Mouse (Mus musculus) macrophage (primary cell): ENCODE results near the gene Rab37. TPM values are rescaled to one million over a fixed set of nuclear protein-coding genes. Genes with fewer than 3 reads are reported as not detected.

Experiments used
- H3K27ac ChIP-seq: fragments of 350-480 bp; formaldehyde crosslinking; 2 replicates; pipeline ENCODE4 v1.9.0; 2021
- H3K36me3 ChIP-seq: fragments of 350-480 bp; formaldehyde crosslinking; 2 replicates; pipeline ENCODE4 v1.9.0; 2021; ENCODE audit errors: inconsistent target
- H3K4me3 ChIP-seq: fragments of 350-480 bp; formaldehyde crosslinking; 2 replicates; pipeline ENCODE4 v1.9.0; 2021; ENCODE audit errors: inconsistent target
- H3K79me2 ChIP-seq: fragments of 350-480 bp; formaldehyde crosslinking; 2 replicates; pipeline ENCODE4 v1.9.0; 2021; ENCODE audit errors: inconsistent target
- WGBS: methylation state at CpG from one replicate; pipeline ENCODE4 v1.1.7; 2026; ENCODE audit warnings: inconsistent platforms; ENCODE audit not compliant: missing documents; 5-methylcytosine and 5-hydroxymethylcytosine counted together
- polyA plus RNA-seq: library from polyadenylated mRNA; stranded (reverse); fragments of 250-400 nt; gene quantifications from 3 replicates; pipeline ENCODE4 v1.2.4, GENCODE M21; 2018; ENCODE audit warnings: inconsistent platforms

Gene Rab37
- polyA plus RNA-seq, 1 experiment from 2014 or later: 1.1 TPM

DNA sequence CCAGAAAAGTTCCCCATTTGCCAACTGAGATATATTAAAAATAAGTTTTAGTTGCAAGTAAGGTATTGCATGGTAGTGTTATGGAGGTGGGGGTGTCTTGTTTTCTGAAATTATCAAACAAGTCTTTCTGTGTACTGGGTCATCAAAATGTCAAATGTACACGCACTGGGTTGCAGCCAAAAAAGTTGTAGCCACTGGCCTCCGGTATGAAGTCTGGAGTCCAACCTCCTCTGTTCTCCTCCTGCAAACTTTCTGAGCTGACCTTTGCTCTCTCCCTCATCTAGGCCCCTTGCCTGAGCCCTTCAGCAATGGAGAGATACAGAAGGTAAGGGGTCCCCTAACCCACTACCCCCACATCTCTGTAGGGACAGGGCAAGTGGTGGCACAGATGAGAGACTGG lies 87.5 kb downstream of the Rab37 start:
- Histone ChIP-seq H3K27ac (no peak overlapping the region), H3K79me2 (peaks cover 43% of the 10 kb centered on the region), H3K4me3 (no peak overlapping the region), H3K36me3 (peaks cover 64% of the 10 kb centered on the region)
- 100% methylated on average over 2 of the region's 2 CpGs for WGBS

DNA sequence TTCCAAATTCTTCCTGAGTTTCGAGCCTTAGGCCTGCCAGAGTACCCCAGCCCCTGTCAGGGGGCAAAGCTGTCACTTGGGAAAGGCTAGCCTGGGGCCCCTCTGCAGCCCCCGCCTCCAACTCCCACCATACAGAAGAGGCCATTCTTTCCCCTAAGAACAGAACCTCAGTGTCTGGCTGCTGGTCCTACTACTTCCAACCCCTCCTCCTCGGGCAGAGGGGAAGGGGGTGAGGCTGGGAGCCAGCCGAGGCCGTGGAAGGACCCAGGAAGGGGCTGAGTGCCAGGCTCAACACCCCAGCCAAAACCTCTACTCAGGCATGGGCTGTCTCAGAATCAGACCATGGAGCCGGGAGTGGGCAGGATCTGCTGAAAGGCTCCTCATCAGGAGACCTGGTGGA lies 88.0 kb downstream of the Rab37 start:
- H3K36me3 ChIP-seq: peaks cover 64% of the 10 kb centered on the region
- no peak overlapping the region for H3K27ac ChIP-seq
- WGBS: 93% methylated on average over 4 of the region's 6 CpGs
- peaks cover 39% of the 10 kb centered on the region for H3K79me2 ChIP-seq
- no peak overlapping the region for H3K4me3 ChIP-seq

DNA sequence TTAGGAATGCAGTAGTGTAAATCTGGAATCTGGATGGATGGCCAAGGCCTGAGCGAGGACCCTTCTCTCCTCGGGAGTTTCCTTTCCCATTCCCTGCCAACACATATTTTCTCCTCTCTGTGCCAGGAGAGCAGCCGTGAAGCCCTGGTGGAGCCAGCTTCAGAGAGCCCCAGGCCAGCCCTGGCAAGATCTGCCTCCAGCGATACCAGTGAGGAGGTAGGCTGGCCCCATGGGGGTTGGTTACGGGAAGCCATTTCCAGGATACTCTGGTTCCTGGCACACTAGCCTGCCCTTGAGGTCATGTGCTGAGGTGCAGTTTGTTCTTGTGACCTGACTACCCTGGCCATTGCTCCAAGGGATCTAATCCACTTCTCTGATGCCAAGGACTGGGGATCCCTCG lies 88.7 kb downstream of the Rab37 start:
- 83% methylated on average over 3 of the region's 6 CpGs for WGBS
- no peak overlapping the region for H3K4me3 ChIP-seq
- no peak overlapping the region for H3K27ac ChIP-seq
- peaks cover 32% of the 10 kb centered on the region for H3K79me2 ChIP-seq
- H3K36me3 ChIP-seq: peaks cover 64% of the 10 kb centered on the region

DNA sequence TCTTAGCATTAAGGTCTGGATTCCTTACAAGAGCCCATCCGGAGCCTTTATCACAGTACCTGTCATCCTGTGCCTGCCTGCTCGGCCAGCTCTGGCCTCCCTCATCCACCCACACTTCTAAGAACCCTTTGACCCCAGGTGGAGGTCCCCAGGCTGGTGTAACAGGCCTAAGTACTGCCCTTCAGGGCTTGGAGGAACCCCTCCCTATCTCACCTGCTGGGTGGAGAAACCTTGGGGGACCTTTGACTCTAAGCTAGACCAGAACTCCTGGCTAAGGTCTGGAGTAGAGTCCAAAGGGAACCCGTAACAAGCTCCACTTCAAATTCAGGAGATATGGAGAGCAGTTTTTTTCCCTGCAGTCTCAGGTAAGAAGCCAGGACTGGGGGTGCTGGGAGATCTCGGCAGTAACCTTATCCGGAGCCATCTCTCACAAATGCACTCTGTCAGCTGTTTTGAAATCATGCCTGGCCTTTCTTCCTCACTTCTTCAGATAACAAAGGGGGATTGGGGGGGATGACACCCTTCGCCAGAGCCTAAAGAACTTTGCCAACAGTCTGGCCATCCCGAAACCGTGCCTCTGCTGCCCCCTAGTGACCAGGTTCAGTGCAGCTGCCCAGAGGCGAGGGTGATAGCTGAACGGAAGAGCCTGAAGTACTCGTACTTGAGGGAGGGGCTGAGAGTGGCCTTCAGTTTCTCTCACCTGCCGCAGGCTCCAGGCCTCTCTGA lies 90.8 kb downstream of the Rab37 start:
- Histone ChIP-seq H3K36me3 (peaks cover 51% of the 10 kb centered on the region), H3K27ac (no peak overlapping the region), H3K79me2 (peaks cover 24% of the 10 kb centered on the region; the same call in 1 of the 2 replicates), H3K4me3 (no peak overlapping the region)
- 38% methylated on average over 12 of the region's 12 CpGs for WGBS

DNA sequence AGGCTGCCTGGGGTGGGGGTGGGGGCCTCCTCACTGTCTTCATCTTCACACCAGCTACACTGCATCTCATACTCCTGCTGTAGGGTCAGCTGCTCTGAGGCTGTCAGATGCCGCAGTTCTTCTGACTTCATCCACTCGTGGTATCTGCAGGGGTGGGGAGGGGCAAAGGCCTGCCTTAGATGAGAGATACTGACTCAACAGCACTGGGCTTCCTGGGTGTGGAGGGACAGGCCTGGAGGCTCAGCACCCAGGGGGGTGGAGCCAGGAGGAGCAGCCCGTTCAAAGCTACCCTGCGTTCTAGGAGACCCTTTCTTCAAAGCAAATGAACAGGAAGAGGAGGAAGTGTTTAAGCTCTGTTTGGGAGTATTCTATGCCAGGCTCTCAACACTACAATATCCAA lies 93.7 kb downstream of the Rab37 start:
- H3K4me3 ChIP-seq: peak overlapping the region; percentile 69
- WGBS: 35% methylated on average over 4 of the region's 4 CpGs
- peaks cover 24% of the 10 kb centered on the region for H3K79me2 ChIP-seq
- H3K36me3 ChIP-seq: peaks cover 22% of the 10 kb centered on the region
- peak overlapping the region; percentile 98 for H3K27ac ChIP-seq

DNA sequence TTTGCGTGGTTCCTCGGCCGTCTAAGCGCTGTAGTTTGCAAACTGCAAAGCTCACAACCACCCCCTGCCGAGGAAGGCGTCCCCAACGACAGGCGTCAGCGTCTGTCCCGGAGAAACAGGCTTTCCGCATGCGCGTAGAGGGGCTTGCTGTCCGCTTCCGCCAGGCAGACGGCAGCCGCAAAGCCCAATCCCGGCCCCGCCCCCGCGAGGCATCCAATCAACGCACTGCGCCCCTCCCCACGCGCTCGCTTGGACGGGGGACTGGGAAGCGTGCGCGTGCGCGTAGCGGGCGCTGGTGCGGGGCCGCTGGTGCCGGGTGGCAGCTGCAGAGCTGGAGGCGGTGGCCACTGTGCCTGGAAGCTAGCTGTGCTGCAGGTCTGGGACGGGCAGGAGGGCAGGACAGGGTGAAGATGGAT lies 96.0 kb downstream of the Rab37 start, which contains the start of gene Tmem104:
Gene Tmem104 (plus strand): TSS at position 264 of the 416 bp plus-strand sequence.
- no peaks in the 10 kb centered on the region; the same call in 1 of the 2 replicates for H3K36me3 ChIP-seq
- peak within 1 kb of the TSS; percentile 99 for H3K4me3 ChIP-seq
- H3K79me2 ChIP-seq: peaks cover 46% of the 10 kb centered on the region
- WGBS: under 1% methylated on average over 36 of the region's 39 CpGs
- peak within 1 kb of the TSS; percentile 99 for H3K27ac ChIP-seq

DNA sequence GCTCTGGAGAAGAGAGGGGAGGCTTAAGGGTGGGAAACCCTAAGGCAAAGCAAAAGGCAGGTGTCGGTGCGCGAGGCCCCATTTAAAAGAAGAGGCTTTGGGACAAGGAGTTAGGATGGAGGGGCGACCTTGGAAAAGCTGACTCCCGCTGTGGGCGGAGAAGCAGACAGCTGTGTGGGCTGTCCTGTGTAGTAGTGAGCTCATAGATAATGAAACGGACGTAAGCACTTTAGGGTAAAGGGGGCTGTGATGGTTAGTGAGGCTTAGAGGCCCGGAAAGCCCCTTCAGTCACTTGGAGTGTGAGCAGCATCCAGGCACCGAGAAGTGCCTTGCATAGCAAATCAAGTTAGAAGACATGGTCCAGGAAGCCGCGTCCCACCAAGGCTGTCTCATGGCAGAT lies 96.5 kb downstream of the Rab37 start, which contains the start of gene Nat9:
Gene Nat9 (minus strand): TSS at position 167 of the 400 bp plus-strand sequence.
- 12% methylated on average over 12 of the region's 12 CpGs for WGBS
- Histone ChIP-seq H3K36me3 (no peaks in the 10 kb centered on the region; the same call in 1 of the 2 replicates), H3K4me3 (peak within 1 kb of the TSS; percentile 99), H3K27ac (peak within 1 kb of the TSS; percentile 99), H3K79me2 (peaks cover 51% of the 10 kb centered on the region)

DNA sequence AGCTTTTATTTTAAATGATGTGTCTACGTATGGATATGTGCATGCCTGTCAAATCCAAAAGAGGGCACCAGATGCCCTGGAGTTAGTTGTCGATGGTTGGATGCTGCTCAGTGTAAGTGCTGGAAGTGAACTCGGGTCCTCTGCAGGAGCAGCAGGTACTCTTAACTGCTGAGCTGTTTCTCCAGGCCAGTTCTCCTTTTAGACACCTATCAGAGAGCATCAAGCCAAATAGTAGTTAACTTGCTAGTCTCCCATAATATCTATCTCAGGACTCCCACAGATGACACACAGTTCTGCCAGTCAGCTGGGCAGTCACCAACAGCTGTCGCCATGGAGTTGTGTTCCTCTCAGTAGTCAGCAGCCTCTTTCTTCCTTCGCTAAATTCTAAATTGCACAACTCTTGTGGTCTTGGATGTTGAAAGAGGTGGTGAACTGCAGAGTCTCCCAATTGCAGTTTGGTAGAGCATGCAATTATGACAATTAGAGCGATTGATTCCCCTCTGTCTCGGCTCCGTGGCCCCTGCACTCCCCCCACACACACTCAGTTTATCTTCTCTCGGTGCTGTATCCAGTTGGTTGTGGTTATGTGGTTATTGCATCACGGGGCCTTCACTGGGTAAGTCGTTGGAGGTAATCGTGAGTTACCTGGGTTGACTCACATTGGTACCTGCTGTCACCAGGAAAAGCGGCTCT lies 97.5 kb downstream of the Rab37 start:
- Histone ChIP-seq H3K4me3 (peak overlapping the region; percentile 99), H3K27ac (peak overlapping the region; percentile 99)
- 7% methylated on average over 13 of the region's 13 CpGs for WGBS

DNA sequence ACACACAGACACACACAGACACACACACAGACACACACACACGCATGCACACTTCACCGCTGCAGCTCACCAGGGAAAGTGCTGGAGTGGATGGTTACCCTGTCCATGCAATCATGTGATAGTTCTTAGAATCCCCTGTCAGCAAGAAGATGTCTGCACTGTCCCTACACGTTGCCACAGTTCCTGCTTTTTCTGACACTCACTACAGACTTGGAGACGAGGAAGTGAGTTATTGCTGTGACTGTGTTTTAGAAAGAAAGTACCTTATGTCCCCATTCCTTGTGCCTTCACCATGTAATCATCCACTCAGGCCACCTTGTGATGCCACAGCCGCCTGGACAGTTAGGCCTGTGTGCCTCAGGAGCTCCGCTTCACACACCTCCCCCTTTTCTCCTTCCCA lies 98.1 kb downstream of the Rab37 start:
- Histone ChIP-seq H3K27ac (peak overlapping the region; percentile 99), H3K79me2 (peaks cover 67% of the 10 kb centered on the region), H3K4me3 (peak overlapping the region; percentile 99; the same call in 1 of the 2 replicates), H3K36me3 (peaks cover under 1% of the 10 kb centered on the region; the same call in 1 of the 2 replicates)
- 35% methylated on average over 4 of the region's 6 CpGs for WGBS

More for the DNA sequence above, 97.5 kb downstream of the Rab37 start:
- H3K36me3 ChIP-seq: no peaks in the 10 kb centered on the region; the same call in 1 of the 2 replicates
- peaks cover 61% of the 10 kb centered on the region for H3K79me2 ChIP-seq

DNA sequence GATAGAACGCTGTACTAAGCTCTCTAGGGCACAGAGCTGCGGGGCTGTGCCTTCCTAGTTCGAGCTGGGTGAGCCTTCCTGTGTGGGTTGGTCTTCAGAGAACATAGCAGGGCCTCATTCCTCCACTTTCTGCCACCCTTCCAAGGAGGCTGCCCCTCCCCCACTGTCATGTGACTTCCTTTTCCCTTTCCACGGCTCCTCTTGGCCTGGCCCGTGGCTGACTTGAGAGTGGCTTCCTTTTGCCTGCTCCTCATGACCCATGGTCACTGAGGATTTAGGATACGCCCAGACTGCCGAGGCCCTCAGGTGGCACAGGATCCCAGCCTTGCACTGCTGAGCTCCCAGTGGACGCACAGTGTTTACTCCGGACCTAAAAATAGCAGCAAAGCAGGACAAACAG lies 100.9 kb downstream of the Rab37 start:
- H3K4me3 ChIP-seq: peak overlapping the region; percentile 0; the same call in 1 of the 2 replicates
- peaks cover 24% of the 10 kb centered on the region for H3K36me3 ChIP-seq
- H3K27ac ChIP-seq: peak overlapping the region; percentile 99
- 10% methylated on average over 9 of the region's 9 CpGs for WGBS
- peaks cover 82% of the 10 kb centered on the region for H3K79me2 ChIP-seq

DNA sequence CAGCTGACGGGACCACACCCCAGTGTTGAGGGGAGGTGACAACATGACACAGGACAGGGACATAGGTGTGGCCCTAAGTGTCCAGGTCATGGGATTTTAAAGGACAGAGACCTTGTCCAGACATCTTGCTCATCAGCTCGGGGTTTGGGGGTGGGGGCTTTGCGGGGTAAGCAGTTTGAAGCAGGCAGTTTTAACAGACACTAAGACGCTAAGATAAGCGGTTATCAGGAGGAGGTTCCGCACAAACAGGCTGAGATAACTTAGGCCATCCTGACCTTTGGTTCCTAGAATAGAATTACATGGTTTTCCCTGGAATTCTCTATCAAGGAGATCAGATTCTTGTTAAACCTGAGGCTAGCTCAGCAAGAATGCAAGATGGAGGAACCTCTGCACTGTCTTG lies 103.5 kb downstream of the Rab37 start:
- WGBS: 94% methylated on average over 4 of the region's 6 CpGs
- peaks cover 97% of the 10 kb centered on the region for H3K79me2 ChIP-seq
- H3K4me3 ChIP-seq: no peak overlapping the region
- peak overlapping the region; percentile 5; the same call in 1 of the 2 replicates for H3K27ac ChIP-seq
- H3K36me3 ChIP-seq: peaks cover 45% of the 10 kb centered on the region

DNA sequence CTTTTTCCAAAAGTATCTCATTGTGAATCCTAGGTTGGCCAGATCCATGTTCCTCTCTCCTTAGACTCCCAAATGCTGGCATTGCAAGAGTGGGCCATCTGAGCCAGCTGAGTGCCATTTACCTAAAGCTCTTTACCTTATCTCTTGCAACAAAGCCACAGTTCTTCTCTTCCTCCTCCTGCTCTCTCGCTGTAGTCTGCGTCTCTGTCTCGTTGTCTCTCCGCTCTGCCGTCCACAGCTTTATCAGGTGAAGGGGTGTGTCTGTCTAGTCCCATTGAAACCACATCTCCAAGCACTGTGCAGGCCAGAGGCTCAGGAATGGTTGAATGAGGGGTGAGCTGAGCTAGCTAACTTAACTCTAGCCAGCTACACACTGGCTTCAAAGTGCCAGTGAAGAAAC lies 104.7 kb downstream of the Rab37 start:
- Histone ChIP-seq H3K27ac (no peak overlapping the region), H3K4me3 (no peak overlapping the region), H3K79me2 (peaks cover 98% of the 10 kb centered on the region), H3K36me3 (peaks cover 57% of the 10 kb centered on the region)
- 95% methylated on average over 5 of the region's 5 CpGs for WGBS

DNA sequence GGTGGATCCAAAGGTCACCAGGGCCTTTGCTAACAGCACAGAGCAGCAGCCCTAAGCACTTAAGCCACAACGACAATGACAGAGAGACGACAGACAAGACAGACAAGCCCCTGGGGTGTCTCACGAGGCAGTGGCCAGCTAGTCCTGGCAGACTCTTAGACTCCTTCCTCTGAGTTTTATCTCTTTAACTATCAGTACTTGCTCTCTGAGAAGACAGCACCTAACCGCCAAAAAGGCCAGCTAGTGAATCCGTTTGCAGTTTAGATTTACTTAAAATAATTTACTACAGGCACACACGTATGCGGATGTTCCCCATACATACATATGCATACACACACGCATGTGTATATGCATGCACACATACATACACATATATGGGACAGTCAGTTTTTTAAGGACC lies 106.3 kb downstream of the Rab37 start:
- 93% methylated on average over 8 of the region's 8 CpGs for WGBS
- Histone ChIP-seq H3K36me3 (peaks cover 73% of the 10 kb centered on the region), H3K4me3 (no peak overlapping the region), H3K79me2 (peaks cover 99% of the 10 kb centered on the region), H3K27ac (no peak overlapping the region)

DNA sequence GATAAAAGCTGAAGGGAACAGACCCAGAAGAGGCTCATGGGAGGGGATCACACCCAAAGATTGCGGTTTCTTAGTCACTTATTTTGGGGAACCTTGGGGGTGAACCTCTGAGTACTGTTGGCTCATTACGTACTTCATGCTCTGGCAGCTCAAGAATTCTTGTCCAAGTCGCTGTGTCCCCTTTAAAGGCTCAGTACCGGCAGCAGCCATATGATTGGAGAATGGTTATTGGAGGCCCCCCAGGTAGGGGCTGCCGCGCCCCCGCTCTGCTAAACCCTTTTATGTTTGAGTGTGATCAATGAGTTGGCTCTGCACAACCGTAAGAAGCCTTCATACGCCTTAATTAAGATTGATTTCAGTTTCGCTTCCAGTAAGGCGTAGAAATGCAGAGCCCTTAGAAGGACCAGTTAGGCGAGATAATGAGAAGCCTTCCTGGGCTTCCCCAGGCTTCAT lies 107.7 kb downstream of the Rab37 start:
- peaks cover 87% of the 10 kb centered on the region for H3K36me3 ChIP-seq
- no peak overlapping the region for H3K4me3 ChIP-seq
- WGBS: 56% methylated on average over 12 of the region's 12 CpGs
- H3K79me2 ChIP-seq: peaks cover 99% of the 10 kb centered on the region
- H3K27ac ChIP-seq: peak overlapping the region; percentile 52

DNA sequence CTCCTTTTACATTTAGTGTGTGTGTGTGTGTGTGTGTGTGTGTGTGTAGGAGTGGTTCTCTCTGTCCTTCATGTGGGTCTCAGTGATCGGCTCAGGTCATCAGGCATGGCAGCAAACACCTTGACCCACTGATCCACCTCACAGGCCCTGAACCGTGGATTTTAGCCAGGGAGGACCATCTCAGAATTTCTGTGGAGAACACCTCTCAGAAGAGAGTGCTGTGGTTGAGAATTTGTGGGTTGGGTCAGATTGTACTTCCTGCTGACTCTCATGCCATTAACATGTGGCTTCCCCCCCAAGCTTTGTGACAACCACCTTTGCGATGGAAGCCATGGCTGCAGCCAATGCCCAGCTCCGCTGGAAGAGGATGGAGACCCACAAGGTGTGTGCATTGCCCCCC lies 109.3 kb downstream of the Rab37 start:
- no peak overlapping the region for H3K27ac ChIP-seq
- H3K36me3 ChIP-seq: peaks cover 91% of the 10 kb centered on the region
- H3K4me3 ChIP-seq: no peak overlapping the region
- WGBS: 75% methylated on average over 4 of the region's 4 CpGs
- peaks cover 99% of the 10 kb centered on the region for H3K79me2 ChIP-seq
